Mouse (Mus musculus) heart, postnatal 0 days (tissue): Measurements from ENCODE around the gene Grik4.

ENCODE experiments used
- CTCF ChIP-seq: IDR thresholded peaks from 2 replicates; pipeline ENCODE4 v1.5.1; 2016; ENCODE audit warnings: antibody characterized with exemption, control low read depth, low read depth
- EP300 ChIP-seq: IDR thresholded peaks from 2 replicates; pipeline ENCODE4 v1.6.1; 2016; ENCODE audit warnings: antibody characterized with exemption, low read depth

DNA sequence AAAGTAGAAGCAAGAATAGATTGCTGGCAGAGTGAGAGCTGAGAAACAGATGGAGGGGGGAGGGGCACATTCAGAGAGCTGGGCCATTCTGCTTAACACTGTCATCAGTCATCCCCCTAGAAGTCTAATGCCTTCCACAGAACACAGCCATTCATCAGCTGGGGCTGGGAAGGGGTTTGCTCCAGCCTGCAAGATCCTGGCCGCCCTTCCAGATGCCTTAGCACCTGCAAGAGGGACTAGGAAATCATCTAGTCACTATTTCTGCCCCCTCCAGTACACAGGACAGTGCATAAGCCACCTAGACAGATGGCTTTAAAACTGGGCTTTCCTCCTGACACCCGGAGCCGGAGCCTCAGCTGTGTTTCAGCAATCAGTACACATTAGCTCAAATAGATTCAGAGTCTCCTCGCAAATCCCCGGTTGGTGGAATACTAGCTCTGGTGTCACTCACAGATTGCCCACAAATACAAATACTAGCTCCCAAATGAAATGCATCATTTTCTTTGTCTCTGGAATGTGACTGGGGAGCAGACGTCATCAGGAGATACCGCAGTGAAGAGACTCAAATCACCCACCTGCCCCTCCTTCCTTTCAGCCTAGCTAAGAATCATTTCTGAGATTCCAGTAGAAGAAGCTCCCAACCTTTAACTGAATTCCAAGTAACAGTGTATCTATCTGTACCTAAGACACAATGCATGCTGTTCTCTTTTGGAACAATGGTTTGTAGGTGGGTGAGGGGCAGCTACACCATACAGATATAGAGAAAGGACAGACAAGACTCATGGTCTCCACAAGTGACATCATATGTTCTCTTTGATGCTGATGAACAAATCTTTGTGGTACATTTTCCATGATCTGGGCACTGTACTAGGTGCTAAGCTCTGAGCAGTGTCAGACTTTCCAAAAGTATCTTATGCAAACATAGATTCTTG is 413.8 kb downstream of the Grik4 start:
- TF ChIP-seq CTCF (no peak), EP300 (no peak)
